Mouse (Mus musculus) T-helper 1 cell (primary cell): ENCODE results near the gene Ankdd1a.

ENCODE experiments used
- in situ Hi-C: fragments of 300-600 bp; cut with MboI, MseI; formaldehyde crosslinking; loops from one replicate; pipeline ENCODE4 v1.15.1; 2025; ENCODE audit warnings: high pct_unique_total_duplicates

Ankdd1a gene

DNA sequence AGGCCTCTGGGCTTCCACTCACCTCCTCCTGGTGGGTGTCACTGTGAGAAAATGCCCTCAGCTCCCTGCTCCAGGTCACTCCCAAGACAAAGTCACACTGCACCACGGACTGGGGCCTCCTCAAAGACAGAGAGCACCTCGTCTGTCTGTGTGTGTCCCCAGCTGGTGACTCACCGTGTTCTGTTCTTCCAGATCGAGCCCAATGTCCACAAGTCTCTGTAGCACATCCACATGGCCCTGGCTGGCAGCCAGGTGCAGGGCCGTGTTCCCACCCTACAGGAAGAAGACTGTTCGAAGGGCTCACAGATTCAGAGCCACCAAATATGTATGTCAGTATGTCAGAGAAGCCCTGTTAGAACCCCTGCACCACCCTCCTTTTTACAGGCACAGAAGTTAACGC lies 11.5 kb downstream of the Ankdd1a start:
- in situ Hi-C loops = loop anchor here (10.0 kb wide), 1 partner anchor 756 kb away; no protein-coding TSS in a partner anchor

DNA sequence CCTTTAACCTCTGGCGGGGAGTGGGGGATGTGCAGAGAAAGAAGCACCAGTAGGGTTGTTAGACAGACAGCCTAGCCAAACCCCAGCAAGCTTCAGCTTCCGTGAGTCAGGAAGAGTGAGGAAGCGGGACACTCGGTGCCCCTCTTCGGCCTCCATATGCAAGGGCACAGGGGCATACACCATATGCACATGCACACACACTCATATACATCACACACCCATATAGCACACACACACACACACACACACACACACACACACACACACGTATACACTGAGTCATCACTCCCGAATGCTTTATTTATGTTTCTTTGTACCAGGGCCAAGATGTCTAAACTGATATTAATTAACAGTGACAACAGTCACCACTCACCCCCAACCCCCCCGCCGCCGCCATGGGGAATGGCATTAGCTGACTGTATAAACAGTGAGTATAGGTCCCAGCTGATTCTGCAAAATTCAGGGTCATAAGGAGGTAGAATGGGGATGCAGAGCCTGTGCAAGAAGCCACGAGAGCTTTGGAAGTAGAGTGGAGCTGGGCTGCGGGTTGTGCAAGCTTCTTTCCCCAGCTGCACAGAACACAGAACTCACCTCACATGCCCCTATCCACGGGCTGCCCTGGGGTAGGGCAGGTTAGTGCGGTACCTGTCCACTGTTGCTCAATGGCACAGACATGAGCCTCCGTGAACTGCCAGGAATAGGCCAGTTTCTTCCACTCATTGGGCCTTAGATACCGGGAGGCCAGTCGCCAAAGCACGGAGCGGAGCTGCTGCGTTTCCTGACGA lies 17.1 kb downstream of the Ankdd1a start:
- in situ Hi-C loops = loop anchor here (10.0 kb wide), 1 partner anchor 762 kb away; no protein-coding TSS in a partner anchor

- in situ Hi-C loops = loop anchor here (10.0 kb wide), 1 partner anchor 763 kb away; no protein-coding TSS in a partner anchor
These were observed 17.8 kb downstream of the Ankdd1a start for GRCm38 (mm10) chr9:65502146-65502545.

DNA sequence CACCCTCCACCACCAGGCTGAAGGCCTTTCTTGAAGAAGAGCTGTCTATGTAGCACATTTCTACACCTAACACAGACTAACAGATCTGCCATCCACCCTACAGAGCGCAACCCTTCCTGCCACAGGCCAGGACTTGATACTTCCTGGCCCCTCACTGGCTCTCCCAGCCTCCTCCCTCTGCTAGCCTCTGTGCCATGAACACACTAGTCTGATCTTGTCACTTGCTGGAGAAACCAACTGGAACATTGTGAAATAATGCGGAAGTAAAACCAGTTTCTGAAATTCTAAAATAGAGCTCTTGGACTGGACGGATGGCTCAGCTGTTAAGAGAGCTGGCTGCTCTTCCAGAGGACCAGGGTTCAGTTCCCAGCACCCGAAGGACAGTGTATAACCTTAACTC lies 27.1 kb downstream of the Ankdd1a start:
- in situ Hi-C loops = no loop called here

DNA sequence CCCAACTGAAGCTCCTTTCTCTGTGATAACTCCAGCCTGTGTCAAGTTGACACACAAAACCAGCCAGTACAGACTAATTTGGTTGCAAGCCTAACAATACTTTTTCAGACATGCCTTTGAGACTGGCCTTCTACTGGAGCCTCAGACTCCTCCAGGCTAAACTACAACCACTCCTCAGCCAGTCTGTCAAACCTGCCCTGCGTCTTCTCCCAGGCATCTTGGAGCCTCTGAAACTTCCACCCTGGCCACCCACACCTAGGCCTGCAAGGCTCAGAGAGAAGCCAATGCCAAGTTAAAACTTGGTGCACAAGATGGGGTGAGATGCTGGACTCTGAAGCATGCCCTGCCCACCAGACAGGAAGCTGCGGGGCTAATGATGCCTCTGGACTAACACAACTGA lies 27.6 kb downstream of the Ankdd1a start:
- in situ Hi-C loops = no loop called here

GRCm38 (mm10) chr9:65491476-65491875 lies 28.5 kb downstream of the Ankdd1a start:
- in situ Hi-C loops = no loop called here

- in situ Hi-C loops = no loop called here
These were observed 39.9 kb downstream of the Ankdd1a start for GRCm38 (mm10) chr9:65480071-65480470.

- in situ Hi-C loops = no loop called here
These were observed 40.8 kb downstream of the Ankdd1a start for GRCm38 (mm10) chr9:65479158-65479557.

DNA sequence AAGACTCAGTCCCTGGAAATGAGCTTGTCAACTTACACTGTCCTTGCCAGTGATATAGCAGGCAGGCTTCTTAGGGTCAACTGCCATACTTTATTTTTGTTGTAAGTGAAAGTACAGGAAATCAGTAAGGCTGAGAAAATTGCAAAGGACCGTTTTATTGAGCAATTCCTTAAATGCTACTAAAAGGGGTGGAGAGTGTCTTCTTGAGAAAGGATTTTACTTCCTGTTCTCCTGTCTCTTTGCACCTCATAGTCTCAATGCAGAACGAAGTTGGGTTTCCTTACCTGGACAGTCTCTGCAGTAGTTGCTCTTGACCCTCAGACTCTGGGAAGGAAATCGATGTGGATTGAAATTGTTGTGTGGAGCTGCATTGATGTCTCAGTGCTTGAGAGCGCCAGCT lies 47.2 kb downstream of the Ankdd1a start:
- in situ Hi-C loops = no loop called here

GRCm38 (mm10) chr9:65467686-65468085 lies 52.3 kb downstream of the Ankdd1a start:
- in situ Hi-C loops = no loop called here

DNA sequence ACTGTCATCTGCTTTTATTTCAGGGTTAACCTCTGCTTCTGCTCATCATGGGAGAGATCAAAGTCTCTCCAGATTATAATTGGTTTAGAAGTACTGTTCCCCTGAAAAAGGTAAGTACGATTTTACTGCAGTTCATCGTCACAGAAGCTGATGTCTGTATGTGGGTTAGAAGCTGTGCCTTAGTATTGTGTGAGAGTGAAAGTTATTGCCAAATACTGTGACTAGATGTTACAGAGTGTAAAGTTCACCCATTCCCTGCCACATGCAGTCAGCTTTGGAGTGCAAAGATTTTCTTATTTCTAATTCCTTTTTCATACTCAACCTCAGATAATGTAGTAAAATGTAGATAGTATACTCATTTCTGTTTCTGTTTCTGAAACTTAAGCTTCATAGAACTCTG lies 54.8 kb downstream of the Ankdd1a start:
- in situ Hi-C loops = no loop called here

GRCm38 (mm10) chr9:65464161-65464560 lies 55.8 kb downstream of the Ankdd1a start:
- in situ Hi-C loops = no loop called here

GRCm38 (mm10) chr9:65462544-65462943 lies 57.4 kb downstream of the Ankdd1a start:
- in situ Hi-C loops = no loop called here

GRCm38 (mm10) chr9:65460732-65461442 lies 59.1 kb downstream of the Ankdd1a start, which contains the start of gene Spg21:
Gene Spg21, plus strand, starts transcription at chr9:65460947.
- in situ Hi-C loops = no loop called here

DNA sequence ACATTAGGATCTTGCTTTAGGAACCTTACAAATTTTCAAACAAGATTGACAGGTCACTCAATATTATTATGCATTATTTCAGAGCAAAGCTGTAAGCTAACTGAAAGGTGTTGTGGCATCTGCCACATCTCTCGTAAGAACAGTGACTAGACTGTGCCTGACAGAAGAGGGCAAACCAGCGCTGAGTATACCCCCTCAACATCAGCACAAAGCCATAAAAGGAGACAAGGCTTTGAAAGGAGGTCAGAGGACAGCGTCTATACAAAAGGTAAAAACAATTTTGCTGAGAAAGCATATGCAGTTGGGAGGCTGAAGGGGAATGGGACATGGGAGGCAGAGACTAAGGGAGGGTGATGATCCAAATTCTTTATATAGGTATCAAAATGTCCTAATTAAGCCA lies 59.8 kb downstream of the Ankdd1a start:
- in situ Hi-C loops = no loop called here

GRCm38 (mm10) chr9:65458975-65459374 lies 61.0 kb downstream of the Ankdd1a start:
- in situ Hi-C loops = no loop called here

- in situ Hi-C loops = no loop called here
These were observed 72.0 kb downstream of the Ankdd1a start for GRCm38 (mm10) chr9:65447951-65448350.

DNA sequence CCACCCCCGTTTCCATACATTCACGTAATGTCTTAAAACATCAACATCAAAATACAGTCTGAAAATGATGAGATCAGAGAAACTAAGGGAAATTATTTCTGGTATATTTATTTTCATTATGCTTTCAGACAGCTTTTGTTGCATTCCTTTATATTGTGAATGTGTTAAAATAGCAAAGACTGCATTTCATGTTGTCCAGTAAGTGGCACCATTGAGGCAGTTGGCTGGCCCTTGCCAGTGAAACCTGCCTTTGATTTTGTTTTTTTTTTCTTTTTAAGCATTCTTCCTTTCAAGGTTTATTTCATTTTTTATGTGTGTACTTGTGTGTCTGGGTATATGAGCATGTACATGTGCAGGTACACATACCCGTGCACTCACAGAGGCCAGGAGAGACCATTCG lies 75.3 kb downstream of the Ankdd1a start:
- in situ Hi-C loops = no loop called here
